Mouse (Mus musculus): Measurements from ENCODE around the gene Rxfp3.

GRCm38 (mm10) chr15:11084993-11085365, 47.2 kb upstream of the Rxfp3 start:
- TF ChIP-seq CTCF (IDR thresholded peaks at IDR 0.05; ENCODE audit: borderline replicate concordance, control insufficient read depth, extremely low read depth, insufficient read depth, low read length, poor library complexity) = no peak
- no peak for TF ChIP-seq POLR2A (IDR thresholded peaks at IDR 0.05; ENCODE audit: control insufficient read depth, extremely low read depth, insufficient read depth, low read length, poor library complexity)
